Mouse (Mus musculus) ES-E14 (cell line): Measurements from ENCODE around the gene Tmem191c. TPM values are rescaled to one million over a fixed set of nuclear protein-coding genes. Genes with fewer than 3 reads are reported as not detected.

Source experiments
- DNase-seq: peaks from one replicate; pipeline ENCODE4 v3.0.0-alpha.2; 2013; ENCODE audit warnings: low read depth, low spot score
- H3K27ac ChIP-seq: 2 replicates; pipeline ENCODE4 v1.5.1; 2012; ENCODE audit warnings: low read depth, mild to moderate bottlenecking, low read length, moderate library complexity, mixed read lengths; ENCODE audit not compliant: poor library complexity, insufficient read depth, severe bottlenecking
- H3K36me3 ChIP-seq: 2 replicates; pipeline ENCODE4 v1.6.1; 2012; ENCODE audit warnings: mild to moderate bottlenecking, low read length, moderate library complexity, mixed read lengths; ENCODE audit not compliant: control insufficient read depth, poor library complexity, insufficient read depth, severe bottlenecking
- H3K4me1 ChIP-seq, 2 experiments: fragments of 150-350 bp in 1 of 2; sonication (generic) in 1 of 2; 2 replicates each; pipeline ENCODE4 v1.6.1; 2012; ENCODE audit warnings: low read length in 2 of 2, mild to moderate bottlenecking in 1 of 2, mixed read lengths in 1 of 2; ENCODE audit not compliant: control insufficient read depth in 2 of 2, insufficient read depth in 2 of 2, poor library complexity in 1 of 2
- H3K4me3 ChIP-seq, 2 experiments: fragments of 150-350 bp in 1 of 2; sonication (generic) in 1 of 2; 2 replicates each; pipeline ENCODE4 v1.5.1; 2012; ENCODE audit warnings: low read length in 2 of 2, low read depth in 1 of 2, mild to moderate bottlenecking in 1 of 2, mixed read lengths in 1 of 2; ENCODE audit not compliant: insufficient read depth in 1 of 2, poor library complexity in 1 of 2, severe bottlenecking in 1 of 2
- H3K9ac ChIP-seq: 2 replicates; pipeline ENCODE4 v1.6.1; 2012; ENCODE audit warnings: low read depth, mild to moderate bottlenecking, low read length, mixed read lengths; ENCODE audit not compliant: poor library complexity, insufficient read depth, severe bottlenecking
- H3K9me3 ChIP-seq: fragments of 150-350 bp; sonication (generic); 2 replicates; pipeline ENCODE4 v1.6.1; 2012; ENCODE audit warnings: low read depth, mild to moderate bottlenecking, low read length; ENCODE audit not compliant: control insufficient read depth, insufficient read depth
- CHD2 ChIP-seq: IDR thresholded peaks from 2 replicates; pipeline ENCODE4 v1.6.1; 2014; ENCODE audit warnings: mild to moderate bottlenecking, low read depth, low read length, inconsistent platforms
- HCFC1 ChIP-seq: IDR thresholded peaks from 2 replicates; pipeline ENCODE4 v1.6.1; 2012; ENCODE audit warnings: low read length, inconsistent platforms, borderline replicate concordance; ENCODE audit not compliant: insufficient read depth
- MAFK ChIP-seq: IDR thresholded peaks from 2 replicates; pipeline ENCODE4 v1.6.1; 2014; ENCODE audit warnings: mild to moderate bottlenecking, low read depth, low read length, inconsistent platforms; ENCODE audit not compliant: insufficient read depth
- ZC3H11A ChIP-seq: IDR thresholded peaks from 2 replicates; pipeline ENCODE4 v1.6.1; 2012; ENCODE audit warnings: low read depth, mild to moderate bottlenecking, inconsistent platforms, low read length, borderline replicate concordance
- ZNF384 ChIP-seq: IDR thresholded peaks from 2 replicates; pipeline ENCODE4 v1.6.1; 2012; ENCODE audit warnings: low read depth, low read length, inconsistent platforms
- in situ Hi-C, 2 experiments: fragments of 600-800 bp; cut with MboI; formaldehyde crosslinking; loops; one replicate each; pipeline ENCODE4 v1.15.1; 2025; ENCODE audit warnings: low sequenced_read_pairs in 2 of 2, inconsistent platforms in 1 of 2; ENCODE audit not compliant: unreplicated experiment in 2 of 2
- total RNA-seq: library from RNA; depleted of rRNA; stranded (reverse); fragments of 300-350 nt; gene quantifications from 2 replicates; pipeline ENCODE4 v1.2.3, GENCODE M21; 2012

Gene Tmem191c
- total RNA-seq, 1 experiment: 45.1 TPM

DNA sequence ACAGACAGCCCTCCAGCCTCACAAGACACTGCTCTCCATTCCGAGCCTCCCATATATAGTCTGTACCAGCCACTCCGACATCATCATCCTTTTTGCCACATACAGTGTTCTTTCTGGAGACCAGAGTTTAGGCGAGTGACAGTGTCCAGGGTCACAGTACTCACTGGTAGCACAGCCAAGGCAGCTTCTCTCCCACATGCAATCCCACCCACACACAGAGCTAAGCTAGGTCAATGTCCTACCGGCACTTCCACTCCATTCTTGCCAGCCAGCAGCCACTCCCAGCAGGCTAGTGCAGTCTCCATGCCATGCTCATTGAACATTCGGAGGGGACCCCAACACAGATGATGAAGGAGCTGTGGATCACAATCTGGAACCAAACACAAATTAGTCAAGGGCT is 31.6 kb downstream of the Tmem191c start:
- Histone ChIP-seq H3K4me1 (no peaks in the 10 kb centered on the region), H3K9me3 (no peaks in the 10 kb centered on the region), H3K4me3 (no peak overlapping the region), H3K36me3 (peaks cover 23% of the 10 kb centered on the region), H3K9ac (no peak overlapping the region), H3K27ac (no peak overlapping the region)
- no peak for DNase-seq
- no peak for TF ChIP-seq HCFC1
- TF ChIP-seq CHD2: no peak
- no peak for TF ChIP-seq ZNF384
- TF ChIP-seq MAFK: no peak
- no peak for TF ChIP-seq ZC3H11A
- in situ Hi-C loops: no loop called here

DNA sequence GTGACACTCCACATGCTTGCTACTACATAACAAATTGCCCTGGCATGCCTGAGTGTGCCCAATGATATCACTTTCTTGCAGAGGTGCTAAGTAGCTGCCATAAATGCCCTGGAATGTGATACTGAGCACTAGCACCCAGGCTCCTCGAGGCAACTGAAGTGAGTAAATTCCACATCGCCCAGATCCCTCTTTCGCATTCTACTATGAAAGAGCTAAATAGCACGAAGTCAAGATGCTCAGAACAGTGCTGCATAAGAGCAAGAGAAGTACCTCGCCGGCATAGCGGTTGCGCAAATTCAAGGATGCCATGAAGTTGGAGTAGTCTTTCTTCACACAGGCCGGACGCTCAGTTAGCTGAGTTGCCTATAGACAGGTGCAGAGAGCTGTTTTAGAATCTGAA is 33.2 kb downstream of the Tmem191c start:
- TF ChIP-seq ZNF384 (no peak), HCFC1 (no peak), CHD2 (no peak), ZC3H11A (no peak), MAFK (no peak)
- no peak overlapping the region for H3K9ac ChIP-seq
- peaks cover 18% of the 10 kb centered on the region for H3K36me3 ChIP-seq
- H3K4me3 ChIP-seq: no peak overlapping the region
- no peaks in the 10 kb centered on the region for H3K9me3 ChIP-seq
- no peak overlapping the region for H3K27ac ChIP-seq
- DNase-seq: no peak
- no peaks in the 10 kb centered on the region for H3K4me1 ChIP-seq
- in situ Hi-C loops: no loop called here

DNA sequence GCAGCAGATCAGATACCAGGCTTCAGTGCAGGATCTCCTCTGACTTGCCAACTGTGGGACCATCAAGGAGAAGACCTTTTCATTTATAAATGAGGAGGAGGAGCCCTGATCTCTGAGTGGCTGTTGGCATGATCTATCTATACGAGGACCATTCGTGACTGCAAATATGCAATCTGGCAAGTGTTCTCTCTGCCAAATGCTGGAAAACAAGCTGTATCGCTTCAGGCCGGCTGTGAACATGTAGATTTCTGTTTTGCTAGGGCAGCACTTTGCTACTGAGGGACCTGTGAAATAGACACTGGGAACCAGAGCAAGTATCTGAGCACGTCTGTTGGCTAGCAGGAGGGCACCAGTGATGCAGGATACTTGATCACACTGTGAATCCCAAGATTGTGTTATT is 36.7 kb downstream of the Tmem191c start:
- Histone ChIP-seq H3K4me3 (no peak overlapping the region), H3K9ac (no peak overlapping the region), H3K27ac (no peak overlapping the region), H3K36me3 (peaks cover 22% of the 10 kb centered on the region), H3K4me1 (no peaks in the 10 kb centered on the region), H3K9me3 (no peaks in the 10 kb centered on the region)
- TF ChIP-seq MAFK (no peak), ZC3H11A (no peak), ZNF384 (no peak), CHD2 (no peak), HCFC1 (no peak)
- DNase-seq: no peak
- in situ Hi-C loops: no loop called here

DNA sequence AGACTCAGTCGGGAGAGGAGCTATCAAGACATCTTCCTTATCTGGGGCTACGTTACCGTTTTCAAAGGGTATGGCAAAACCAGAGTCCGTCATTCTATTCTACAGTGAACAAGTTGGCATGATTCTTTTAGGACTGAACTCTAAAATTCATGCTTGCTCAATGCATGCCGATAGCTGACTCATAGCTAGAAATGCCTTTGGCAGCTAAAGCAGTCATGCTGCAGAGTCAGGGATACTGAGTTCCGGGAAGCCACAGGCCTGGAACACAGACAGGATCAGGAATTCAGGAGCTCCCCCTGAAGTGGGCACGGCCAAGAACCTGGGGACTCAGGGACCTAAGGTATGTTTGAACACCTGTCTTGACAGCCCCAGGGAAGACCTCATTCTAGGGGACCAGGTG is 40.7 kb downstream of the Tmem191c start:
- Histone ChIP-seq H3K36me3 (peaks cover 19% of the 10 kb centered on the region), H3K27ac (no peak overlapping the region), H3K4me1 (no peaks in the 10 kb centered on the region), H3K9me3 (no peaks in the 10 kb centered on the region), H3K4me3 (no peak overlapping the region), H3K9ac (no peak overlapping the region)
- in situ Hi-C loops: no loop called here
- TF ChIP-seq ZNF384 (no peak), HCFC1 (no peak), MAFK (no peak), ZC3H11A (no peak), CHD2 (no peak)
- DNase-seq: no peak

DNA sequence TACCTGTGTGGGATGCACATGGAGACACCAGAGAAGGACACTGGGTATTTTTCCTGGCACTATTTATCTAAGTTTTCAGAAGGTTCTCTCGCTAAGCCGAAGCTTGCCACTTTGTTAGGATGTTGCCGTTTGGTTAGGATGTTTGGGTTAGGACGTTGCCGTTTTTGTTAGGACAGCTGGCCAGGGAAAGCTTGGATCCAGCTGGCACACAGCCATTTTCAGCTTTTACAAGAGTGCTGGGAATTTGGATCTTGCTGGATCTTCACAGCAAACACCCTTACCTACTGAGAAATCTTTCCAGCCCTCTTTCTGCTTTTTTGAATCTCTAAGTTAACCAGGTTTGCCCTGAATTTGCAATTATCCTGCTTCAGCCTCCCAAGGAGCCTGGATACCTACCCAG is 45.6 kb downstream of the Tmem191c start:
- H3K4me3 ChIP-seq: no peak overlapping the region
- peaks cover 21% of the 10 kb centered on the region for H3K36me3 ChIP-seq
- H3K4me1 ChIP-seq: no peaks in the 10 kb centered on the region
- in situ Hi-C loops: no loop called here
- TF ChIP-seq HCFC1: no peak
- H3K27ac ChIP-seq: no peak overlapping the region
- no peaks in the 10 kb centered on the region for H3K9me3 ChIP-seq
- H3K9ac ChIP-seq: no peak overlapping the region
- DNase-seq: no peak
